Mouse (Mus musculus) retina, adult 2 months (tissue): ENCODE measurements around the gene Ache.
A peak's percentile ranks its signal among the peaks of the same experiment; 100 is the strongest.
"Not testable (repeated sequence)": the region's sequence is repeated elsewhere in the genome, so short reads cannot be mapped to it uniquely, and the experiment has no call there.

Experiments
- DNase-seq: peaks from one replicate; pipeline ENCODE4 v3.0.0-alpha.2; 2012; ENCODE audit warnings: low read depth, low spot score

Gene Ache

DNA sequence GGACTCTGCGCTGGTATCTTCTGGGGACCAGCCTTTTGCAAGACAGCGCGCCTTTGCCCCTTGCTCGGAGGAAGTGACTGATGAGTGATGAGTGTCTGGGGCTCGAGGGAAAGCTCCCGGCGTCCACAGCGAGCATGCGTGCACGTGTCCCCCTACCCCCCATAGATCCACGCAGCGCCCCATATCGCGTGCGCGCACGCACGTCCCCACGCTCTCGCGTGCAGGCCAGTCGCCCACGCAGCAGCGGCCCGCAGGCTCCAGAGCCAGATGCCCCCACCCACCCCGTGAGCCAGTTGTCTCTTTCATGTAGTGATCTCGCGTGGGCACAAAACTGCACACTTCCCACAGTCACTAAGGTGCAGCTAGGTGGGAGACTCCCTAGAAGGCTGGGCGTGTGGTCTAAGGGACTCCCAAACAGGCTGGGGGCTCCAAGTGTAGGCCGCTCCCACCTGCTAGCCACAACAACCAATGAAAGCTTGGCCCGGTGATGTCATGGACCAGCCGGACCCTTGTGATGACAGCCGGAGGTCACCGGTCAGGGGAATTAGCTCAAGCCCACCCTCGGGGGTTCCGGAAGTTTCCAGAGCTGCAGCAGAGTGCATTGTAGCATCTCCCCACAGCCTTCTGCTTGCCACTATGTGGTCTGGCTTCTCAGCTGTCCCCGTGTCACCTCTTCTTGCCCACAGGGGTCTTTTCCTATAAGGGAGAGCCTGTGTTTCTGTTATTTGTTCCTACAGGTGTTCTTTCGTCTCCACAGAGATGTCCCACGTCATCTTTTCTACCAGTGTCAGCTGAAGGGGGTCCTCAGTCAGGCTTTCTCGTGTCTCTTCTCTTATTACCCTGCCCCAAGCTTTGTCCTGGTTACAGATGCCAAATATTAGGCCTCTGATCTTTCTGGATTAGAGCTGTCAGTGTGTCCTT is at the start of gene Ache:
Gene Ache (plus strand): TSS at position 488 of the 921 bp plus-strand sequence.
- no peak for DNase-seq

DNA sequence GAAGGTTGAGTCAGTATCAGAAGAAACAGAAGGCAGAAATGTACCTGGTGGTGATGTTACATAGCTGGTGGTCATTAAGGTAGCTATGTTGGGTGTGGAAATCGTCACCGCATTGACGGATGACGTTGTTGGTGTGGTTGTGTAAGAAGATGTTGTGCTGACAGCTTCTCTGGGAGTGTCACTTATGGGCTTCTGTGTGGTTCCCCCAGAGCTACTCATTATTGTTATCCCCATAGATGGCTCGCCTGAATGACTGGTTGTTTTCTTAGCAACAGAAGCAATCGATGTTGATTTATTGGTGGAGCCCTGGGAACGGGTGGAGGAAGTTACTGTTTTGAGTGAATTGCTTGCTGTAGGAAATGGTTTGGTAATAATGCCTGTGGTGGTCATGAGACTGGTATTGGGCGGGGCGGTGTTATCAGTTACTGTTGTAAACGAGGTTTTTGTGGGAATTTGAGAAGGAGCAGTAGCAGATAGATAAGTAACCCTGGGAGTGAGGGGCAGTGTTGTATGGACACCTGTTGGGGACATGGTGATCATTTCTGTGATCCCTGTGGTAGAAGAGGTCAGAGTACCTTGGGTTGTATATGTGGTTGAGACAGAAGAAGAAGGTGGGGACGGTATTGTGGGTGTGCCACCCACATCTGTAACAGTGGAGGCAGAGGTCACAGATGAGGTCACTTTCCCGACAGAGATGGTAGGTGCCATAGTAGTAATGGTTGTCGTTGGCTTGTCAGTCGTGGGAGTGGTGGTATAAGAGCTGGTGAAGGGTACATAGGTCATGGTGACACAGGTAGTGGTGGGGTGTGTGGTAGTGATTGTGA is 23.2 kb upstream of the Ache start:
- no peak for DNase-seq

DNA sequence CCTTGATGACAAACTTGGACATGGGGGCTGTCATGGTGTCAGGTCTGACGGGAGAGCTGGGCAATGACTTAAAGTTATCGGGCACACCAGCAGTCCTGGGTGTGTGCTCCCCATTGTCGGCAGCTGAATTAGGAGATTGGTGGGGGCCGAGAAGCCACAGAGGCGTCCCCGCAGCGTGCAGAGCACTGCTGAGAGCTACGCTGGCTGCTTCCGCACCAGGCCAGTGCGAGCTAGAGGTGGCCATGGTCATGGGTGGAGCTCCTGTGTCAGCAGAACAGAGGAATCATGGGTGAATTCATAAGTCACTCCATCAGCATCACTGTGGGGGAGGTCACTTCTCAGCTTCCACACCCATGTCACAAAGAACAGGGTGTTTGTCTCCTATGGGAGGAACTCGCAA is 22.5 kb upstream of the Ache start:
- DNase-seq = no peak

DNA sequence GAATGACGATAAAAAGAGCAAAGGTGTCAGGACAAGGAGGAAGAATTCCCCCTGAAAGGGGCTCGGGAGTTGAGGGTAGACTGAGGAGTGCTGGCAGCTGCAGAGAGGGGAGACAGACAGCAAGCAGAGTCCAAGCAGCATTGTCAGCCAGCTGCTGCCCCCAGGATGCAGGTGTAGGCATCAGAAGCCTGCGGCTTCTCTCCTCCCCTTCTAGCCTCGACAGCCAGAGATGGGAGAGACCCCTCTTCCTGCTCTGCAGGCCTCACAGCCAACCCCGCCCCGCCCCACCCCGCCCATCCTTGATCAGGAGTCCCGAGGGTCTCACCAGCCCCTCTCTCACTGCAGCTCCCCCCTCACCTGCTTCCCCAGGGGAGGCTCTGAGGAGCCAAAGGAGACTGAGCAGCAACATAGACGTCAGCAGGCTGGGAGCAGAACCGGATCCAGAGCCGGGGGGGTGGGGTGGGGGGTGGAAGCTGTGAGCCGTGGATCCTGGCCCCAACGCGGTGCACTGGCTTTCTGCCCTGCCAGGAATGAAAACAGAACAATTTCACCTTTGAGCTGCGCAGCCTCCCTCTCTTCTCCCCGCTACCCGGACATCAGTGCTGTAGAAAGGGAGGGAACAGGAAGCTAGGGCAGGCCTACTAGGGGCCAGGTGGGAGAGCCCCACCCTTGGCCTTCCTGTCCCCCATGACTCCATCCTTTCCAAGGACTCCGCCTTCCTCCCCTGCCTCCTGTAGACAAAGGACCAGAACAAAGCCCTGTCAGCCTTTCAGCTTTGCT is 19.0 kb upstream of the Ache start:
- DNase-seq = no peak

DNA sequence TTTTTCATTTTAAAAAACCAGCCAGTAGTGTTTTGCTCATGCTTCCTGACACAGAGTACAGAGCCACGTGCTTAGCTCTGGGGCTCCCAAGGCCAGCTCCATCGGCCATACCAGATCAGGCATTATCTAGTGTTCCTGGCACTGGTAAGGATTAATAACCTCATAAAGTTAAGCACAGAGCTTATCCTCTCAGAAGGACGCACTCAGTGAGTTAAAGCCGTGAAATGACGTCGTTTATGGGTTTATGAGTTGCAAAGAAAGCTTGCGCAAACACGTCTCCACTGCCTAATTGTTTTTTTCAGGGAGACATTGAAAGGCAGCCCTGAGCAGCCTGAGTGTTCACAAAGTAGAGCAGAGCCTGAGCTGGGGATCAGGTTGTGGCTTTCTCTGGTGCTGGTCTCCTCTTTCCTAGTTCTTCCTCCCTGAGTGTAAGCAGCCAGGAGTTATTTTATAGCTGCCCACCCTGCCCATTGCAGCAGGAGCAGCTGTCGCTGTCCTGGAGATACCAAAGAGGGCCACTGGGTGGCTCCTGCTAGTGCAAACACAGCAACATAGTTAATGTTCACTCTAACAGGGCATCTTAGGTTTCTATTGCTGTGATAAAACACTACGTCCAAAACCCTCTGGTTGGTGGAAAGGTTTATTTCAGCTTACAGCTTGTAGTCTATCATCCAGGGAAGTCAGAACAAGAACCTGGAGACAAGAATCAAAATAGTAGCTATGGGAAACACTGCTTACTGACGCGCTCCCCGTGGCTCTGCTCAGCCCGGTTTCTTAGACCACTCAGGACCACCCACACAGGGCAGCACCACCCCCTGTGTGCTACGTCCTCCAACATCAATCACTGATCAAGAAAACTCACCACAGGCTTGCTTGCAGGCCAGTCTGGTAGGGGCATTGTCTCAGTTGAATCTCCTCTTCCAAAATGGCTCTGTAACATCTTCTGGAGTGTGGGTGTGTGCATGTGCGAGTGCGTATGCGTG is 9.7 kb upstream of the Ache start:
- DNase-seq = no peak

DNA sequence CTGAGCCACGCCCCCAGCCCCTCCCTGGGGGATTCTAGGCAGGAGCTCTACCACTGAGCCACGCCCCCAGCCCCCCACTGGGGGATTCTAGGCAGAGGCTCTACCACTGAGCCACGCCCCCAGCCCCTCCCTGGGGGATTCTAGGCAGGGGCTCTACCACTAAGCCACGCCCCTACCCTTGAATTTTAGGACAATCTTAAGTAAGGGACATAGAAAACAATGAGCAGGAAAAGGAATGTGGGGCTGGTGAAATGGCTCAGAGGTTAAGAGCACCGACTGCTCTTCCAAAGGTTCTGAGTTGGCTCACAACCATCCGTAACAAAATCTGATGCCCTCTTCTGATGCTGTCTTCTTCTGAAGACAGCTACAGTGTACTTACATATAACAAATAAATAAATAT is 2.9 kb upstream of the Ache start:
- DNase-seq = not testable (repeated sequence)

DNA sequence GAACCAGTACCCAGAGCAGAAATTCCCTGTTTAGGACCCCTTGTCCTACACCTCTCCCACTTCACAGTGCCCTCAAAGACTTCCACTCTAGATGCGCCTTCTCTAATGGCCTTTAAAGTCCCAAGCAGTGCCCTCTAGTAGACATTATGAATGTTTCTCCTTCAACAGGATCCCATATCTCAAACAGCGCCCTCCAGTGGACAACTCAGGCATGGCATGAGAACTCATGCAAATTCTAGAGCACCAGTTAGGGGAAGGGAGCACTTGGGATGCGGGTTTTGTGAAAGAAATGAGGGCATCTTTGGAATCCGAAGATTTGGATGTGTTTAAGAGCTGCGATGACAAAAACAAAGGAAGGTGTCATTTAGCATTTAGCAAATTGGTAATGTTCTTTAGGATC is 2.3 kb upstream of the Ache start:
- no peak for DNase-seq

DNA sequence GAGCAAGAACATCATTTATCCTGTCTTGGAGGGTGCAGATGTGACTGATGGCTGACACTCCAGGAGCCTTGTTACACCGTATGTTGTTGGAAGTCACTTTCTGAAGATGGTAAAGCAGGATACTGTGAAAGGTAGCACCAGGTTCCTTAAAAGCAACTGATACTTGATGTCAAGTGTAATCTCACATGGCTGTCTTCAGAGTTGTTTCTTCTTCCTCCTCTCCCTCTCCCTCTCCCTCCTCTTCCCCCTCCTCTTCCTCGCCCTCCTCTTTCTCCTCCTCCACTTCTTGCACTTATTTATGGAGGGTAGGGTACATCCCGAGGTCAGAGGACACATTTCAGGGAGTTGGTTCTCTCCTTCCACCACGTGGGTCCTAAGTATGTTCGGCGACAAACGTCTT is 1.3 kb upstream of the Ache start:
- no peak for DNase-seq

DNA sequence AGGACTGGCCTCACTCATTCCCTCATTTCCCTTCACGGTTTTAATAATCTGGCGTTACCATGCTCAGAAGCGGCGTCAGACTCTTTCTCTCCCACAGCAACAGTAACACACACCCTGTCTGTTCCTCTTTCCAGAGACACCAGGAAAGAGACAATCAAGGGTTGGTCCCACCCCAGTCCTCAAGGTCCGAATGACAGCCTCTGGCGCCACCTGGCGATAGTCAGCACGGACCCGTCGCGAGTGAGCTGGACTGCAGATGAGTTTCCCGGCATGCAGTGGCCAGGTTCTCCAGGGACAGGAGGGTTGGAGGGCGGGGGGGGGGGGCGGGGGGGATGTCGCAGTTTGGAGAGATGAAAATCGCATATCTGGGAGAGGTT is 676 bp upstream of the Ache start:
- DNase-seq = peak; percentile 80

DNA sequence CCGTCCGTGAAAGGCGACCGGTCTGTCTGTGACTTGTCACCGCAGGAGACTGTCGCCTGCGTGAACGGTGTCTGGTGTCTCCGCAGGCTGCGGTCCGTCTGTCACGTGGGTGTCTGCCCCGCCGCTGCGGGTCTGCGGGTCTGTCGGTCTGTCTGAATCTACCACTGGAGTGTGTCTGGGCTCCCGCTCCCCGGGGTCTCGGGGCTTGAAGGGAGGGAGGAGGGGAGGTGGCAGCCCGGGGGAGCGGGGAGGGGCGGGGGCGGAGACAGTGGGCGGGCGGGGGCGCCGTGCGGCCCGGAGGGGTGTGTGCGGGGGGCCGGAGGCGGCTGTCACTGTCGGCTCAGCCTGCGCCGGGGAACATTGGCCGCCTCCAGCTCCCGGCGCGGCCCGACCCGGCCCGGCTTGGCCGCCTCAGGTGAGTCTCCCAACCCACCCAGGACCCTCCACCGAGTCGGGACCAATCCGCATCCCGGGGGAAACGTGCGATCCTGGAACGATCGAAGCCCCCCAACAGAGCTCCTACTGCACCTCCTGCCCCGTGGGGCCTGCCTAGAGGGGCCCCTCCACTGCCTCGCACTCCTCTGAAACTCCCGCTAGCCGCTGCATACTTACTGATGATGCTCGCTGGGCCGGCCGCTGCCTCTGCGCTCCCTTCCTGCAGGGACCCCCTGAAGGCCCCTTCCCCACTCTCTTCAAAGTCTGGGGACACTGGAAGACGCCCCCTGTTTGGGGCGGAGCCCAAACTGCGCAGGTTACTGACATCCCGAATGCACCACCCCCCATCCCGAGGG is 829 bp downstream of the Ache start:
- no peak for DNase-seq

DNA sequence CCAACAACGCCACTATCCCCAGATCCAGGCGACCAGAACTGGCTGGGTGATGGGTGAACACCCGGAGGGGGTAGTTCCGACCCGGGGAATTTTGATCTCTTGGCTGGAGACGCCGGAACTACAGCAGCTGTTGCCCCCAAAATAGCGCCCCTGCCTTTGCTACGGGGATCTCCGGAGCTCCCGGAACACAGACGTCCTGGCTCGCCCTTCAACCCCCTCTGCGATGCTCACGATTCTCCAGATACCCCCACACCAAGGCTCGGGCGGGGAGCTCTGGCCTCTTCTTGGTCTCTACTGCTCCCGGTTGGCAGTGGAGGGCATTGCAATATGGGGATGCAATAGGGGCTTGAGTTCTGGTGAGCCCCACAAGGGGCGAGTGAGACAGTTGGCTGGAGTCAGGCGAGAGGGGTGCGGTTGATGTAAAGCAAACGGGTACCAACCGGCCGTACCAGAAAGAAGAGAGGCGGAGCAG is 1.7 kb downstream of the Ache start:
- no peak for DNase-seq

DNA sequence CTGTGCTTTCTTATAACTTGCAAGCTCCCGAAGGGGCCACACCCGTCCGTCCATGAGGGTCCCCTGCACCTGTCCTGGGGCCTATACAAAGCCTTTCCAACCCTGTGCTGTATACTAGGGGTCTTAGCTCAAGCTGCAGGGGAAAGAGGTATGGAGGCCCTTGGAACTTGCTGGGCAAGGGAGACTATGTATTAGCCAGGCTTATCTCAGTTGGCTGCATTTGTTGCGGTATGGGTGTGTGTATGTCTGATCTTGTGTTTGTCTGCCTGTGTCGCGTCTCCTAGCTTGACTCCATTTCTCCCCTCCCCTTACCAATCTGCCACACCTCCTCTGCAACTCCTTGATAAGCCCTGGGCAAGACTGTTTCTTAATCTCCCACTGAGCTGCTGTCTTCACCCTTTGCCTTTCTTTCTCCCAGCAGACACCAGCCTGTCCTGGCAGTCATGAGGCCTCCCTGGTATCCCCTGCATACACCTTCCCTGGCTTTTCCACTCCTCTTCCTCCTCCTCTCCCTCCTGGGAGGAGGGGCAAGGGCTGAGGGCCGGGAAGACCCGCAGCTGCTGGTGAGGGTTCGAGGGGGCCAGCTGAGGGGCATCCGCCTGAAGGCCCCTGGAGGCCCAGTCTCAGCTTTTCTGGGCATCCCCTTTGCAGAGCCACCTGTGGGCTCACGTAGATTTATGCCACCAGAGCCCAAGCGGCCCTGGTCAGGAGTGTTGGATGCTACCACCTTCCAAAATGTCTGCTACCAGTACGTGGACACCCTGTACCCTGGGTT is 2.5 kb downstream of the Ache start:
- no peak for DNase-seq

DNA sequence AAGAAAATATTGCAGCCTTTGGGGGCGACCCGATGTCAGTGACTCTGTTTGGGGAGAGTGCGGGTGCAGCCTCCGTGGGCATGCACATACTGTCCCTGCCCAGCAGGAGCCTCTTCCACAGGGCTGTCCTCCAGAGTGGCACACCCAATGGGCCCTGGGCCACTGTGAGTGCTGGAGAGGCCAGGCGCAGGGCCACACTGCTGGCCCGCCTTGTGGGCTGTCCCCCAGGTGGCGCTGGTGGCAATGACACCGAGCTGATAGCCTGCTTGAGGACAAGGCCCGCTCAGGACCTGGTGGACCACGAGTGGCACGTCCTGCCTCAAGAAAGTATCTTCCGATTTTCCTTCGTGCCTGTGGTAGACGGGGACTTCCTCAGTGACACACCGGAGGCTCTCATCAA is 3.4 kb downstream of the Ache start:
- DNase-seq = no peak

DNA sequence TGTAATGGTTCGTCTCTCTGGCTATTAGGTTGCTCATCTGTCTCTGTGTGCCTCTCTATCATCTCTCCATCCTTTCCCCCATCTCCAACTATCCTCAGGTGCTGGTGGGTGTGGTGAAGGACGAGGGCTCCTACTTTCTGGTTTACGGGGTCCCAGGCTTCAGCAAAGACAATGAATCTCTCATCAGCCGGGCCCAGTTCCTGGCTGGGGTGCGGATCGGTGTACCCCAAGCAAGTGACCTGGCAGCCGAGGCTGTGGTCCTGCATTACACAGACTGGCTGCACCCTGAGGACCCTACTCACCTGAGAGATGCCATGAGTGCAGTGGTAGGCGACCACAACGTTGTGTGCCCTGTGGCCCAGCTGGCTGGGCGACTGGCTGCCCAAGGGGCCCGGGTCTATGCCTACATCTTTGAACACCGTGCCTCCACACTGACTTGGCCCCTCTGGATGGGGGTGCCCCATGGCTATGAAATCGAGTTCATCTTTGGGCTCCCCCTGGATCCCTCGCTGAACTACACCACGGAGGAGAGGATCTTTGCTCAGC is 4.1 kb downstream of the Ache start:
- no peak for DNase-seq

DNA sequence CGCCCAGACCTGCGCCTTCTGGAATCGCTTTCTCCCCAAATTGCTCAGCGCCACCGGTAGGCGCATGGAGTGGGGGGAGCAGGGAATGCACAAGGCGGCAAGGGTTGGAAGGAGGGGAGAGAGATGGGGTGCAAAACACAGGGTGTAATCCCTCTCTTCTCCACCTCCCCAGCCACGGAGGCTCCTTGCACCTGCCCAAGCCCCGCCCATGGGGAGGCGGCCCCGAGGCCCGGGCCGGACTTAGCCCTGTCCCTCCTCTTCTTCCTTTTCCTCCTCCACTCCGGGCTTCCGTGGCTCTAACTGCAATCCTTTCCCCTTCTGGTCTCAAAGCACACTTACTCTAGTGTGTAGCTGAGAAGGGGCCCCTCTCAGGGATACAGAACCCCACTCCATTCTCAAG is 6.0 kb downstream of the Ache start:
- no peak for DNase-seq

DNA sequence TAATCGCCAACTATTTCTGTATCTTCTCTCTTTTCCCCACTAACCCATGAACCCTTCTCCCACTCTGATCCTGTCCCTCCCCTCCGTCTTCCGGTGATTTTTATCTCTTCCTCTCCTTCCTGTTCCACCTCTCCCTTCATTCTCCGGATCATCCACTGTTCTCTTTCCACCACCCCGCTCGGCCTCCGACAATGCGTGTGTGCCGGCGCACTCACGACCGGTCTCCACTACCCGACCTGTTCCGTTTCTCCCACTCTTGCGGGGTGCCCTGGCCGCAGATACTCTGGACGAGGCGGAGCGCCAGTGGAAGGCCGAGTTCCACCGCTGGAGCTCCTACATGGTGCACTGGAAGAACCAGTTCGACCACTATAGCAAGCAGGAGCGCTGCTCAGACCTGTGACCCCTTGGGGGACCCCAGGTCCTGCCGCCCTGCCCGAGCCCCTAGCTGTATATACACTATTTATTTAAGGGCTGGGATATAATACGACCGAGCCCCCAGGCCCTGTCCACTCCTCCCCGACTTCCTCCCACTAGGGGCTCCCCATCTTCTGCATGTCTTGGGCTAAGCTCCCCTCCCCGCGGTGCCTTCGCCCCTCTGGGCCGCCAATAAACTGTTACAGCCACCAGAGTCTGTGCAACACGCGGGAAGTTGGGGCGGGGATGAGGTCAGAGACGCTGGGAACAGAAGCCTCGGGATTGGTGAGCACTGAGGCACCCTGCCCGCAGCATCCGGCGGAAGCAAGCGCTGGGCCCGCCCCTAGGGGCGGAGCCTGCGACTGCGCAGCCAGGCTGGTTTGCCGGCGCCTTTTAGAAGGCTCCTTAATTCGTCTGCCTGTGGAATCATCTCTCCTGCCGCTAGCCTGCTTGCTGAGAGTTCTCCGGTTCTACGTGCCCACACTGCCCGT is 6.8 kb downstream of the Ache start, which contains the start of gene Ufsp1:
Gene Ufsp1 (plus strand): TSS at position 791 of the 905 bp plus-strand sequence.
- peak; percentile 84 for DNase-seq

DNA sequence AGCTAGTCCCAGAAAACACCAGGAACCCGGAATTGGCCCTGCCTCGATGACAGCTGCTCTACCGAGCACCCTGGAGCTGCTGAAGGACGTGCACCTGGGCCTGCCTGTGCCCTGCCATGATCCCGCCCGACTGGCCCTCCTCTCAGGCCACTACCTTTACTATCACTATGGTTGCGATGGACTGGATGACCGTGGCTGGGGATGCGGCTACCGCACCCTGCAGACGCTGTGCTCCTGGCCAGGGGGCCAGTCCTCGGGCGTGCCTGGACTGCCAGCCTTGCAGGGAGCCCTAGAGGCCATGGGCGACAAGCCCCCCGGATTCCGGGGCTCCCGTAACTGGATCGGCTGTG is 7.4 kb downstream of the Ache start:
- DNase-seq = no peak

DNA sequence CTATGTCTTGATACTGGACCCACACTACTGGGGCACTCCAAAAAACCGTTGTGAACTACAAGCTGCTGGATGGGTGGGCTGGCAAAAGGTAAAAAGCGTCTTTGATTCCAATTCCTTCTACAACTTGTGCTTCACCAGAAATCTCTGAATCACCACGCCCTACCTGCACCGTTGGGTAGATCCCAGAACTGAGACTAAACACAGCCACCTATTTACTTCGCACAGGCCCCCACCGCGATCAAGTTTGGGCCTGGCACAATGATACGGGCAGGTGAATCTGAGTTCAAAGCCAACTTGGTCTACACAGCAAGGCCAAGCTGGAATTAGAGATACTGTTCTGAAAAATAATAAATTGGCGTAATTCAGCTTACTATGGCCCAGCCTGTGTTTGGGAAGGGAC is 8.0 kb downstream of the Ache start:
- DNase-seq = no peak
